11 mouse cellular contexts compared by ENCODE assay signal in genomic region chr9:76989946-76990345, GRCm38 (mm10). TPM values are rescaled to one million over a fixed set of nuclear protein-coding genes. Genes with fewer than 3 reads are reported as not detected.
DNase-seq lines count a peak whose midpoint lies in the region; ATAC-seq and TF ChIP-seq lines count a peak whose summit lies in the region.
"Had no signal": no experiment of that assay in that cellular context is flagged by ENCODE, and none has a peak within 500 bp of the region (broad histone marks: within the 10 kb centered on the region; RNA-seq: fewer than 3 reads in every experiment).

No protein-coding gene starts in this region.

- H3K4me3 ChIP-seq in stomach, postnatal 0 days (ENCODE audit: low read depth, low read length) = no peak overlapping the region
- no peak overlapping the region for H3K4me3 ChIP-seq in forebrain, embryonic 11.5 days (ENCODE audit: low read depth, low read length)
- H3K4me3 ChIP-seq: stomach, embryonic 15.5 days had no signal

- H3K4me1 ChIP-seq in stomach, postnatal 0 days (replicated peaks; ENCODE audit: control insufficient read depth, insufficient read depth) = no peaks in the 10 kb centered on the region
- no peaks in the 10 kb centered on the region for H3K4me1 ChIP-seq in forebrain, embryonic 11.5 days (replicated peaks; ENCODE audit: control insufficient read depth, insufficient read depth, low read length)
- H3K4me1 ChIP-seq: stomach, embryonic 15.5 days had no signal

- H3K9ac ChIP-seq in stomach, postnatal 0 days (ENCODE audit: low read length) = no peak overlapping the region
- H3K9ac ChIP-seq in forebrain, embryonic 11.5 days (ENCODE audit: low read length) = no peak overlapping the region
- H3K9ac ChIP-seq: stomach, embryonic 15.5 days had no signal

- no peak for TF ChIP-seq EP300 in stomach, postnatal 0 days (optimal IDR thresholded peaks at IDR 0.05)

- no peaks in the 10 kb centered on the region for H3K36me3 ChIP-seq in stomach, postnatal 0 days (ENCODE audit: control insufficient read depth, insufficient read depth, low read length)
- H3K36me3 ChIP-seq in forebrain, embryonic 11.5 days (ENCODE audit: control insufficient read depth, insufficient read depth, low read length) = no peaks in the 10 kb centered on the region
- H3K36me3 ChIP-seq: stomach, embryonic 15.5 days had no signal

- TF ChIP-seq CTCF in stomach, postnatal 0 days (IDR thresholded peaks at IDR 0.05; ENCODE audit: low read depth) = peak; percentile 66

- peak; percentile 5 to 16 for DNase-seq in cerebellum, postnatal 25 days
- DNase-seq in cerebellum, postnatal 36 days = no peak
- peak; percentile 4 for DNase-seq in layer of hippocampus, adult 11-12 months (ENCODE audit: low spot score)
- no peak for DNase-seq in layer of hippocampus, postnatal 36 days
- DNase-seq in thymus, postnatal 4 days = peak; percentile 8
- no peak for DNase-seq in thymus, postnatal 25 days
- no peak for DNase-seq in stomach, postnatal 0 days (ENCODE audit: low spot score)
- DNase-seq in forebrain, embryonic 11.5 days (ENCODE audit: low spot score) = no peak

- no peak overlapping the region for H3K4me2 ChIP-seq in stomach, postnatal 0 days (replicated peaks; ENCODE audit: low read depth)
- no peak overlapping the region for H3K4me2 ChIP-seq in forebrain, embryonic 11.5 days (ENCODE audit: low read depth, low read length, severe bottlenecking)
- H3K4me2 ChIP-seq: stomach, embryonic 15.5 days had no signal

- no peak overlapping the region for H3K27ac ChIP-seq in stomach, postnatal 0 days (replicated peaks)
- no peak overlapping the region for H3K27ac ChIP-seq in forebrain, embryonic 11.5 days (ENCODE audit: low read depth, low read length)
- H3K27ac ChIP-seq: stomach, embryonic 15.5 days had no signal

- no peaks in the 10 kb centered on the region for H3K9me3 ChIP-seq in stomach, postnatal 0 days (ENCODE audit: control insufficient read depth, low read length)
- H3K9me3 ChIP-seq in forebrain, embryonic 11.5 days (ENCODE audit: control insufficient read depth, low read length) = no peaks in the 10 kb centered on the region
- H3K9me3 ChIP-seq: stomach, embryonic 15.5 days had no signal

- no peaks in the 10 kb centered on the region for H3K27me3 ChIP-seq in stomach, postnatal 0 days (ENCODE audit: control insufficient read depth, insufficient read depth, low read length)
- no peaks in the 10 kb centered on the region for H3K27me3 ChIP-seq in forebrain, embryonic 11.5 days (ENCODE audit: control insufficient read depth, insufficient read depth, low read length)
- H3K27me3 ChIP-seq: stomach, embryonic 15.5 days had no signal

- no peak for ATAC-seq in stomach, postnatal 0 days (ENCODE audit: low FRiP score, low TSS enrichment)
- ATAC-seq in forebrain, embryonic 11.5 days (replicated peaks; ENCODE audit: low FRiP score) = no peak
- ATAC-seq: forebrain, embryonic 16.5 days had no signal

RNA-seq across cellular contexts. Expression of gene Tinag, which starts 55.6 kb away (rescaled TPM):
- total RNA-seq in layer of hippocampus, postnatal 36 days (2021) = not detected
- polyA plus RNA-seq in stomach, postnatal 0 days (2015; fragmentation: Nextera tagmentation; extraction: Ambion mirVana) = 2.2 and 2.5 TPM in 2 replicates
- 0.32 TPM in 1 of 2 replicates, not detected in the other for polyA plus RNA-seq in forebrain, embryonic 11.5 days (2014; fragmentation: Nextera tagmentation; extraction: Ambion mirVana)
- total RNA-seq: hematopoietic stem cell, adult 5-6 weeks had no signal

Comparison
In these comparisons a context has a peak if more than half of its experiments do, and no peak if none do; other contexts are left out.
1. DNase-seq: peak in cerebellum, postnatal 25 days (2 of 2), layer of hippocampus, adult 11-12 months (single experiment) and thymus, postnatal 4 days (single experiment); none in cerebellum, postnatal 36 days (0 of 2), layer of hippocampus, postnatal 36 days (0 of 2), thymus, postnatal 25 days (single experiment), stomach, postnatal 0 days (single experiment) and forebrain, embryonic 11.5 days (single experiment).